Mouse (Mus musculus): ENCODE measurements around the gene Aplf. TPM values are rescaled to one million over a fixed set of nuclear protein-coding genes. Genes with fewer than 3 reads are reported as not detected.

Gene Aplf
- 15.4 and 17.1 TPM in 2 replicates for polyA plus RNA-seq (2014; fragmentation: Nextera tagmentation; extraction: Ambion mirVana)

DNA sequence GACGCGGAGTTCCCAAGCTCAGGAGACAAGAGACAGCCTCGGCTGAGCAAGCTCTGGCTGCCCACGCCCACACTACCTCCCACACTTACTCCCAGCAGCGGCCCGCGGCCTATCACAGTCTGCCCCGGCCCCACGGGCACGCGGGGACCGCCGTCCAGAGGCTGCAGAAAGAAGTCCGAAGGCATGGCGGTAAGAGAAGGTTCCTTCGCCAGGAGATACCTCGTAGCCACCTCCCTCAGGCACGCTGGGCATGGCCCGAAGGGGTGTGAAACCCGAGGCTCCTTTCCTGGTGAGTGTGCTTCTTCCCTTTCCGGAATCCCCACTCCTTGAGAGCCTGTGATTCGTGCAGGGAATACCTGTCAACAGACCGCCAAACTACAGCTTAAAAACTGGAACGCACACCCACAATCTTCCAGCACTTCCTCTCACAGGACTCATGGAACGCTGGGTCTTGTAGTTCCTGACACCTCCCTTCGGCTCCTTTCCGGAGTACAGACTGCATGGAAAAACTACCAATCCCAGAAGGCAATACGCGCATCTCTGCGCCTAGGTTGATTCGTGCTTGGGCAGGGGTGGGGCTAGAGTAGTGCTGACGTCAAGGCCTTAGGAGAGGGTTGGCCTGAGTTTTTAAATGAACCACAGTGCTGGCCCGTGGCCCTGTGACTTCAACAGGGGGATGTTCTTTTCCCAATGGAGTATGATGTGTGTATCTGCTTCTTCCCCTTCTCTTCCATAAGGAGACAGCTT is at the start of gene Aplf:
Gene Aplf, minus strand, starts transcription at position 423 of the 747 bp plus-strand sequence.
- Histone ChIP-seq H3K4me2 (ENCODE audit: low read depth, severe bottlenecking) (peak within 1 kb of the TSS; percentile 83), H3K27ac (replicated peaks; ENCODE audit: low read depth, low read length) (no peak within 1 kb of the TSS), H3K9me3 (ENCODE audit: control insufficient read depth, low read length) (no peaks in the 10 kb centered on the region), H3K27me3 (ENCODE audit: control insufficient read depth, insufficient read depth, low read length) (no peaks in the 10 kb centered on the region), H3K4me3 (ENCODE audit: low read depth, low read length) (peak within 1 kb of the TSS; percentile 75), H3K36me3 (ENCODE audit: control insufficient read depth, insufficient read depth, low read length) (no peaks in the 10 kb centered on the region), H3K4me1 (ENCODE audit: control insufficient read depth, insufficient read depth, low read length) (0 out of 2 replicates have a peak, but pooled peaks cover 2% of the 10 kb centered on the region), H3K9ac (ENCODE audit: low read length) (peak within 1 kb of the TSS; percentile 57)
- peak; percentile 92 for DNase-seq (ENCODE audit: low spot score)
- under 1% methylated on average over 33 of the region's 33 CpGs for WGBS
- peak; percentile 100 for ATAC-seq (ENCODE audit: insufficient number of reproducible peaks, low FRiP score, low TSS enrichment, low read depth)

DNA sequence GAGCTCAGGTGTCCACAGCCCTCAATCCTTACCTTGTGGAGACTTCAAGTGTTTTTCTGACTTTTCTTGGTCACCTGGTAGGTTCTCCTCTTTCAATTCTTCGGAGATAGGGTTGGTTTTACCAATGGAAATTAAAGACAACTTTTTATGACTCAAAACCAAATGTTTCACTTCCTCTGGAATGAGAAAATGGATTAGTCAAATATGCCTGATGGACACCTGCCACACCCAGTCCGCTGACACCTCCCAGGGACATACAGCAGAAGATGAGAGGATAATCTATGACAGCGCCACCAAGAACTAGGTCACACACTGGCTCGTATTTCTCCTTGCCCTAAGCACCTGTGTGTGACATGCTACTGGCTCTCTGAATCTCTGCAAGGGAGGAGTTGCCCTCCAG is 42.1 kb upstream of the Aplf start:
- Histone ChIP-seq H3K4me1 (ENCODE audit: control insufficient read depth, insufficient read depth, low read length) (no peaks in the 10 kb centered on the region), H3K27ac (replicated peaks; ENCODE audit: low read depth, low read length) (no peak overlapping the region), H3K4me3 (ENCODE audit: low read depth, low read length) (no peak overlapping the region), H3K9ac (ENCODE audit: low read length) (no peak overlapping the region), H3K4me2 (ENCODE audit: low read depth, severe bottlenecking) (no peak overlapping the region), H3K27me3 (ENCODE audit: control insufficient read depth, insufficient read depth, low read length) (no peaks in the 10 kb centered on the region), H3K36me3 (ENCODE audit: control insufficient read depth, insufficient read depth, low read length) (no peaks in the 10 kb centered on the region), H3K9me3 (ENCODE audit: control insufficient read depth, low read length) (no peaks in the 10 kb centered on the region)
- DNase-seq (ENCODE audit: low spot score) (no peak), ATAC-seq (ENCODE audit: insufficient number of reproducible peaks, low FRiP score, low TSS enrichment, low read depth) (no peak)
- WGBS: 80% methylated on average over 4 of the region's 4 CpGs

DNA sequence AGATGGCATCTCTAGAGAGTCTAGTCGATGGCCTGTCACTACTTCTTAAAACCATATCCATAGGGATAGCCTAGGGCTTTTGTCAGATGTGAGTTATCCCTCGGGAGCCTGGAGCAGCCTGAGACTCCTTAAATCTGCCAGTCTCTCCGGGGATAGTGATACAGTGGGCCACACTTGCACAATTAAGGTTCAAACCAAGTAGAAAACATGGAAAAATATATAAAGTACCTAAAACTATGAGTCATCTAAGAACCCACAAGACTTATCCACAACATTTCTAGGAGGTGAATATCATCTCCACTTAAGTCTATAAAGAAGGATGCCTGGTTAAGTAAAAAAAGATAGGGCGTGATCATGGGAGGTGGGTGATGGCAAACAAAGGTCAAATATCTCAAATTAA is 40.3 kb upstream of the Aplf start:
- Histone ChIP-seq H3K27me3 (ENCODE audit: control insufficient read depth, insufficient read depth, low read length) (no peaks in the 10 kb centered on the region), H3K9me3 (ENCODE audit: control insufficient read depth, low read length) (no peaks in the 10 kb centered on the region), H3K27ac (replicated peaks; ENCODE audit: low read depth, low read length) (no peak overlapping the region), H3K4me1 (ENCODE audit: control insufficient read depth, insufficient read depth, low read length) (no peaks in the 10 kb centered on the region), H3K9ac (ENCODE audit: low read length) (no peak overlapping the region), H3K4me2 (ENCODE audit: low read depth, severe bottlenecking) (no peak overlapping the region), H3K4me3 (ENCODE audit: low read depth, low read length) (no peak overlapping the region), H3K36me3 (ENCODE audit: control insufficient read depth, insufficient read depth, low read length) (no peaks in the 10 kb centered on the region)
- 87% methylated on average over 4 of the region's 4 CpGs for WGBS
- no peak for DNase-seq (ENCODE audit: low spot score)
- no peak for ATAC-seq (ENCODE audit: insufficient number of reproducible peaks, low FRiP score, low TSS enrichment, low read depth)

DNA sequence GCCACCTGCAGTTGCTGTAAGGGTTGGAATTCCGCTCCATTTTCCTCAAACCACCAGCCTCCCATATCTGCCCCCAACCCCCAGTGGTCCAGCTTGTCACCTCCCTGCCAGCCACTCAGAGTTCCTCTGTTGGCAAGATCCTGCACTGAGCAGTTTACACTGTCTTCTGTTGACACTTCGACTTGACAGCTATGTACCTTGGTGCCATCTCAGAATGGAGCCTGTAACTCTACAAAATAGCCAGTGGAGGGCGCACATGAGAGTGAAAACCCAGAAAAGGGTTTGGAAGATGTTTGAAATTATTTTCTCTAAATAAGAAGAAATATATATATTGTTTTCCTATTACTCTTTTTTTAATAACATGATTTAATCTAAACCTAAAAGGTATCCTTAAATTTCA is 34.3 kb upstream of the Aplf start:
- no peak for ATAC-seq (ENCODE audit: insufficient number of reproducible peaks, low FRiP score, low TSS enrichment, low read depth)
- no peak overlapping the region for H3K9ac ChIP-seq (ENCODE audit: low read length)
- WGBS: 51% methylated on average over 3 of the region's 3 CpGs
- no peak overlapping the region for H3K27ac ChIP-seq (replicated peaks; ENCODE audit: low read depth, low read length)
- no peak for DNase-seq (ENCODE audit: low spot score)
- H3K9me3 ChIP-seq (ENCODE audit: control insufficient read depth, low read length): no peaks in the 10 kb centered on the region
- H3K36me3 ChIP-seq (ENCODE audit: control insufficient read depth, insufficient read depth, low read length): no peaks in the 10 kb centered on the region
- H3K4me2 ChIP-seq (ENCODE audit: low read depth, severe bottlenecking): no peak overlapping the region
- H3K4me3 ChIP-seq (ENCODE audit: low read depth, low read length): no peak overlapping the region
- H3K4me1 ChIP-seq (ENCODE audit: control insufficient read depth, insufficient read depth, low read length): no peaks in the 10 kb centered on the region
- no peaks in the 10 kb centered on the region for H3K27me3 ChIP-seq (ENCODE audit: control insufficient read depth, insufficient read depth, low read length)

DNA sequence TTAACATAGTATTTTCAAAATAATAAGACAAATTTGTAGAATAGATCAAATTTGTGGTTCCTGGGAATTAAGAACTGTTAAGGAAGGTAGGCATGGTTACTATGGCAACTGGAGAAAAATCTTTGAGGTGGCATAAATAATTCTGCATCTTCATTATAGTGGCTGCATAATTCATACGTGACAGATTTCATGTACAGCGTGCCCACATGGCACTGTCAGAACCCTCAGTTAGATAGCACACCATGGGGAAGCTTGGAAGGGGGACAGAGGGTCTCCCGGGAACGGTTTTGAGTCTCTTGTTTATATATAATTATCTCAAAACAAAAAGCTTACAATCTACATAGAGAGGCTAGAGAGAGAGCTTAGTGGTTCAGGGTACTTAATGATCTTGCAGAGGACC is 24.6 kb upstream of the Aplf start:
- H3K36me3 ChIP-seq (ENCODE audit: control insufficient read depth, insufficient read depth, low read length): no peaks in the 10 kb centered on the region
- no peak for ATAC-seq (ENCODE audit: insufficient number of reproducible peaks, low FRiP score, low TSS enrichment, low read depth)
- no peaks in the 10 kb centered on the region for H3K9me3 ChIP-seq (ENCODE audit: control insufficient read depth, low read length)
- H3K4me2 ChIP-seq (ENCODE audit: low read depth, severe bottlenecking): no peak overlapping the region
- no peaks in the 10 kb centered on the region for H3K27me3 ChIP-seq (ENCODE audit: control insufficient read depth, insufficient read depth, low read length)
- H3K27ac ChIP-seq (replicated peaks; ENCODE audit: low read depth, low read length): no peak overlapping the region
- DNase-seq (ENCODE audit: low spot score): no peak
- no peak overlapping the region for H3K9ac ChIP-seq (ENCODE audit: low read length)
- no peak overlapping the region for H3K4me3 ChIP-seq (ENCODE audit: low read depth, low read length)
- 91% methylated on average over 4 of the region's 4 CpGs for WGBS
- H3K4me1 ChIP-seq (ENCODE audit: control insufficient read depth, insufficient read depth, low read length): no peaks in the 10 kb centered on the region

DNA sequence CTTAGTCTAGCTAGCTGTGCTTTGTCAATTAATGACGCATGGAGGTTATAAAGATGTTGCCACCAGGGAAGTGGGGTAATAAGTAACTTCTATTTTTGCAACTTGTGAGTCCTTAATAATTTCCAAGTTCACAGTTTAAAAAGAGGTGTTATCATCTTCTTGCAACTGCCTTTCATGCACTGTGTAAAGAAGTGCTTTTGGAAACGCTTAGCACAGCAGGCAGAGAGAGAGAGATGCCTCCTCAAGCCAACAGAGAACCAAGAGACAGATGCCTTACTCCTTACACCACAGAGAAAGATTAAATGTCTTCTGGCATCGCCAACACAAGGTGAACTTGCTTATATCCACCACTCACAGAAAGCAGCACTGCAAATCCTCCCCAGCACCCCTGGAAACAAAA is 24.0 kb upstream of the Aplf start:
- ATAC-seq (ENCODE audit: insufficient number of reproducible peaks, low FRiP score, low TSS enrichment, low read depth) (no peak), DNase-seq (ENCODE audit: low spot score) (no peak)
- Histone ChIP-seq H3K9ac (ENCODE audit: low read length) (no peak overlapping the region), H3K4me2 (ENCODE audit: low read depth, severe bottlenecking) (no peak overlapping the region), H3K36me3 (ENCODE audit: control insufficient read depth, insufficient read depth, low read length) (no peaks in the 10 kb centered on the region), H3K4me3 (ENCODE audit: low read depth, low read length) (no peak overlapping the region), H3K4me1 (ENCODE audit: control insufficient read depth, insufficient read depth, low read length) (no peaks in the 10 kb centered on the region), H3K27ac (replicated peaks; ENCODE audit: low read depth, low read length) (no peak overlapping the region), H3K27me3 (ENCODE audit: control insufficient read depth, insufficient read depth, low read length) (no peaks in the 10 kb centered on the region), H3K9me3 (ENCODE audit: control insufficient read depth, low read length) (no peaks in the 10 kb centered on the region)
- WGBS: 78% methylated on average over 3 of the region's 3 CpGs

DNA sequence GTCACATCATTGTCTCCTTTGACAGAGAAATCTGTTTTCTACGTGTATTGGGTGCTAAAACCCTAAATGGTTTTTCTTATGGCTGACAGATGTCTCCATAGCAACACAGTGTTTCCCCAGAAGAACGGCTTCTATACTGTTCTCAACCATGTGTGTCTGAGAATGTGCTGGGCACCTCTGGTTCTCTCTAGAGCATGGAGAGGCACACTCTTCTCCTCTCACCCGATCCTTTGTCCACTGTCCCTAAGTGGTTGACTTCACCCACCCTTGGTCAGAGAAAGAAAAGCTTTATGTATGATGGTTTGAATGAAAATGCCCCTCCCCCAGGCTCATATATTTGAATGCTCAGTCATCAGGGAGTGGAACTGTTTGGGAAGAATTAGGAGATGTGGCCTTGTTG is 8.4 kb upstream of the Aplf start:
- WGBS: 70% methylated on average over 3 of the region's 3 CpGs
- ATAC-seq (ENCODE audit: insufficient number of reproducible peaks, low FRiP score, low TSS enrichment, low read depth): no peak
- no peak overlapping the region for H3K4me3 ChIP-seq (ENCODE audit: low read depth, low read length)

DNA sequence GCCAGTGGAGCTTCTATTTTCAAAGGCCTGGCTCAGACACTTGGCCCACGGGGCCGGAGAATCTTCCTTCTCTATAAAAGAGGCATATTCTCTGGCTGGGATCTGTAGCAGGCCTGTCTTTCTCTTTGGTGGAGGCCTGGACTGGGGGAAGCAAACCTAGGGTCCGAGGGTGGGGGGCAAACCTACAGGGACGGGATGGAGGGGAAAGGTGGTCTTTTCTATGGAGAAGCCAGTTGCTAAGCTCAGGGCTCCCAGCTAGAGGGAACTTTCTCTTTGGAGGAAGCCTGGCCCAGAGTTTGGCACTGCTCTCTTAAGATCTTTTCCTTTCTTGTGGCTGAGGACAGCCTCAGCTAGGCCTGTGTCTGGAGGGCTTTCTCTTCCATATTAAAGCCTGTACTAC is 668 bp upstream of the Aplf start:
- no peak for ATAC-seq (ENCODE audit: insufficient number of reproducible peaks, low FRiP score, low TSS enrichment, low read depth)
- Histone ChIP-seq H3K9me3 (ENCODE audit: control insufficient read depth, low read length) (no peaks in the 10 kb centered on the region), H3K4me3 (ENCODE audit: low read depth, low read length) (peak overlapping the region; percentile 75), H3K4me1 (ENCODE audit: control insufficient read depth, insufficient read depth, low read length) (0 out of 2 replicates have a peak, but pooled peaks cover 2% of the 10 kb centered on the region), H3K4me2 (ENCODE audit: low read depth, severe bottlenecking) (peak overlapping the region; percentile 36), H3K36me3 (ENCODE audit: control insufficient read depth, insufficient read depth, low read length) (no peaks in the 10 kb centered on the region), H3K27ac (replicated peaks; ENCODE audit: low read depth, low read length) (no peak overlapping the region), H3K9ac (ENCODE audit: low read length) (peak overlapping the region; percentile 24), H3K27me3 (ENCODE audit: control insufficient read depth, insufficient read depth, low read length) (no peaks in the 10 kb centered on the region)
- WGBS: 55% methylated on average over 4 of the region's 4 CpGs
- DNase-seq (ENCODE audit: low spot score): no peak

More for the DNA sequence above, 8.4 kb upstream of the Aplf start:
- DNase-seq (ENCODE audit: low spot score): no peak
- no peak overlapping the region for H3K27ac ChIP-seq (replicated peaks; ENCODE audit: low read depth, low read length)
- H3K36me3 ChIP-seq (ENCODE audit: control insufficient read depth, insufficient read depth, low read length): no peaks in the 10 kb centered on the region
- H3K27me3 ChIP-seq (ENCODE audit: control insufficient read depth, insufficient read depth, low read length): no peaks in the 10 kb centered on the region
- no peak overlapping the region for H3K4me2 ChIP-seq (ENCODE audit: low read depth, severe bottlenecking)
- no peak overlapping the region for H3K9ac ChIP-seq (ENCODE audit: low read length)
- H3K9me3 ChIP-seq (ENCODE audit: control insufficient read depth, low read length): no peaks in the 10 kb centered on the region
- no peaks in the 10 kb centered on the region for H3K4me1 ChIP-seq (ENCODE audit: control insufficient read depth, insufficient read depth, low read length)

All from limb, embryonic 11.5 days (tissue).